Mouse (Mus musculus): Measurements from ENCODE around the gene Tsacc.
"Not testable (repeated sequence)": the region's sequence is repeated elsewhere in the genome, so short reads cannot be mapped to it uniquely, and the experiment has no call there.

The Tsacc gene

DNA sequence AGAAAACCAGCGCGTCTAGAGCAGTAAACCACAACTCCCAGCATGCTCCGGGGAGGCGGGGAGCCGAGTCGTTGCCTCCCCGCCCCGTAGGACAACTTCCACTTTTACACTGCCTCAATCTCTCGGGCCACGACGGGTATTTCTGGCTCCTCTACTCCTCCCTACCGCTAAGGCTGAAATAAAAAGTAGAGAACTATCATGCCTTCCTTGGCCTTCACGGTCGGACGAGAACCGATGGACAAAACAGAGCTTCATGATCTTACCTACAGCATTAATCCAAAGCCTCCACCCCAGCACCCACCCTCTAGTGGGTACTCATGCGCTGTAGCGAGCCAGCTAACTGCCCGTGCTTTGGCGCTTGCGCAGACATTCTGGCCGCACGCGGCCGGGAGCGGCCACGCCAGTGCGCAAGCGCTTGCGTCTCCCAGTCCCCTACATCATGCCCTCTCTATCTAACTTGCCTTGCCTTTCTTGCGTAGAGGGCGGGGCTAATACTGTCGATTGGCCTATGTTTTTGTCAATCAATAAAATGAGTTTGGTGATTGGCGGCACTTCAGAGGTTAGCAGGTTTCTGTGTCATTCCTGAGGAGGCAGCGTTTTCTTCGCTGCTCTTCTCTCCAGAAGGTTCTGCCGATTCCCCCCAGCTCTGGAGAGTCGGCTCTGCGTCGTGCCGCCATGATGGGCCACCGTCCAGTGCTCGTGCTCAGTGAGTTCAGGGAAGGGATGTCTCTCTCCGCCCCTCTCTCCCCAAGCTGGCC, at the start of gene Tsacc, which contains the start of gene Cct3:
Gene Tsacc, minus strand, starts transcription at position 439 of the 758 bp plus-strand sequence.
Gene Cct3, plus strand, starts transcription at position 556 of the 758 bp plus-strand sequence.
- peak; percentile 98 for DNase-seq

DNA sequence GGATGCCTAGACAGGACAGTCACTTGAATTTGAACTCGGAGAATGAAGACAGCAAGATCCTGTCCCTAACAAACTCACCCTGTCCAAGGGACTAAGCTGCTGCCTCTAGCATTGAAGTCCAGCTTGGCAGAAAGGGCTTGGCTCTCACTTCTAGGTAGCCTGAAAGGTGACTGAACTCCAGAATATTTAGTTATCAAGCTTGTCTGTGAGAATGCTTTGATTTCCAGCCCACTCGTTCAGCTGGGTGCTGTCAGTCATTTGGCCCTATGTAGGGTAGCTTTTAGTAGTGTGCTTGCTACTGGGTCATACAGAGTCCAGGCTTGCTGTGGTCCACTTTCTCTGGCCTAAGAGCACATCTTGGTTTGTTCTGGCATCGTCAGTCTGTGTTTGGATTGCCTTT, 42.2 kb upstream of the Tsacc start:
- DNase-seq: no peak

DNA sequence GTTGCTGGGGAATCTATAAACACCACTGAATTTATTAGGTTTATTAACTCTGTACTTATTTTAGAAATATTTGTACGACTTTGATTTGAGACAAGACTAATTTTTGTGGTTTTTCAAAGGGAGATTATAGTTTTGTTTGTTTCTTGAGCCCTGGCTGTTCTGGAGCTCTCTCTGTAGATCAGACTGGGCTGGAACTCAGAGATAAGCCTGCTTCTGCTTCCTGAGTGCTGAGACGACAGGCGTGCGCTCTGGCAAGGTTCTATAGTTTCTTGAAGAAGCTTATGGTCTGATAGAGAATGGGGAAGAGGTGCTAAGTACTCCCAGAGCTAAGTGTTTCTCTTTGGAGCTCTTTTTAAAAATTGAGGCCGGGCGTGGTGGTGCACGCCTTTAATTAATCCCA, 41.5 kb upstream of the Tsacc start:
- DNase-seq: no peak

DNA sequence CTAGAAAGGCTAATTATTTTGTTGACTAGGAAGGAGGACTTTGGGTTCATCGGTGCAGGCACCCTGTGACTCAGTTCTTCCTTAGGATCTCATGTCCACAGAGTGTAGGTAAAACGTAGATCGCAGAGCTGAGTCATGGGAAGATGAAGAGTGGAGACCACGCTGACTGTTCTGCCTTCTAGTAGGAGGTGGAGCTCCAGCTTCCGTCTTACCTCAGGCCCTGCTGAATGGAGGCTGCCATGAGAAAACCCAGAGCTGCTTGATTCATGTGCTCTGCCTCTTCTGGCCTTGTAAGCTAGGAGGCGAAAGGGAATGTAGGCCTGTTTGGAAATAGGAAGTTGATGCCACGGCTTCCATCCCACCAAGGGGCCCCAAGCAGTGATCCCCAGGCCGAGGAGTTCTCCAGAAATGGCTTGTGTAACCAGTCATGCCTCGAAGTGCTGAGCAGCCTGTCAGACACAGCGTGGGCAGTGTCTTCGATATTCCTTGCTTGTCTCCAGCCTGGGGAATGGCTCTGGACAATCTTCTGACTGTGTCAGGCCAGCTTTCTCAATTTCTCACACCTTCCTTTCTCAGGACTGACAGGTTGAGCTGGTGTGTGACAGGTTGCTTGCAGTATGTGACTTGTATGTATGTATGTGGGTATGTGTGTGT, 40.7 kb upstream of the Tsacc start:
- peak; percentile 57 for DNase-seq

DNA sequence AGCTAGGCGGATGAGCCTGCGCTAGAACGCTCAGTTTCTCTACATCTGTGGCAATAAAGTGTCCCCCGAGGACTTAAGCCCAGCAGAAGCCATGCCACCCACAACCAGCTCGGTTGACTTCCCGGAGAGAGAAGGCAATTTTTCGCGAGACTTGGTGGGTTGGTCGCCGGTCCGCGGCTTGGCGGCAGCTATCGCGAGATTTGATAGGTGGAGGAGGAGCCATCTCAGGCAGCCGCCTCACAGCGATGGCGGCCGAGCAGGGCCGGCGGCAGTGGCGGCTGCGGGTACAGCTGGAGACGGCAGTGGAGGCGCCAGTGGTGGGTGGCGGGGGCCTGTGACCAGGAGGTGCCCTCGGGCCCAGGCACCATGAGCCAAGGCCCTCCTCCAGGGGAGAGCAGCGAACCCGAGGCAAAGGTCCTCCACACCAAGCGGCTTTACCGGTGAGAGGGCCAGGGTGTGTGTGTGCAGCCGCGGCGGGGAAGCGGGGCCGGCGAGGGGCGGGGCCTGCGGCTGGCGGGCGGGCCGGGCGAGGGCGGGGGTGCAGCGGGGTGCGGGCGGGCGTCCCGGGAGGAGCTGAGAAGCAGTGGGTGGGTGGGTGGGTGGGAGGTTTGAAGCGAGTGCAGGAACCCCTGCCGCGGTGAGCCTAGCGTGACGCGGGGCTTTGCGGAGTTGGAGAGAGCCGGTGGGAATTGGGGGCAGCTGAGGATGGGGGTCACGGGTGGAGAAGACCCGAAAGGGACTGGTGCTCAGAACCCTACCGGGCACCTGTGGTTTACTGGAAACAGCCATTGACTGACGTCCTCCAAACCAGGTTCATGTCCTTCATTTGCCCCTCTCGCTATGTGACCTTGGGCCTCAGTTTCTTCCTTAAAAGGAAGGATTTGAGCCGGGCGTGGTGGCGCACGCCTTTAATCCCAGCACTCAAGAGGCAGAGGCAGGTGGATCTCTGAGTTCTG, 39.5 kb upstream of the Tsacc start, which contains the start of the genes Tmem79 and Smg5:
Gene Tmem79, minus strand, starts transcription at position 91 of the 956 bp plus-strand sequence.
Gene Smg5, plus strand, starts transcription at position 203 of the 956 bp plus-strand sequence.
- peak; percentile 97 for DNase-seq

DNA sequence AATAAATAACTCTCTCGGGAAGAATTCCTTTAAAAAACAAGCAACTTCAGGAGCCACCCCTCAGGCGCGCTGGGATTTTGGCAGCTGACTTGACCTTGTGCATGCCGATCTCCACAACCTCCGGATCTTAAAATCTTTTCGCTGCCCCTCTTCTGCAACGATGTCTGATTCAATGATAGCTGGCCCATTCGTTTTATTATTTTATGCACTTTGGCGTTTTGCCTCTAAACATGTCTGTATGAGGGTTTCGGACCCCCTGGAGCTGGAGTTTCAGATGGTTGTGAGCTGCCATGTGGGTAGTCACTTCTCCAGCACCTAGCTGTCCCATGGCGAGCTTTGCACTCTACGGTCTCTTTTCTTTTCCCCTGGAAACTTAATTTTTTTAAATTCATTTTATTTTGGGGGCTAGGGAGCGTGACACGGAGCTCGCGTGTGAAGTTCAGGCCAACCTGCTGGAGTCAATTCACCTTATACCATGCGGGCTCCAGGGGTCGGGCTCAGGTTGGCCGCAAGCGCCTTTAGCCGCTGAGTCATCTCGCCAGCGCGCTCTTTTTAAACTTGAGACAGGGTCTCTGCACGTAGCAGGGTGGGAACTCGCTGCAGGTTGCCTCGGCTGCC, 38.7 kb upstream of the Tsacc start:
- no peak for DNase-seq

DNA sequence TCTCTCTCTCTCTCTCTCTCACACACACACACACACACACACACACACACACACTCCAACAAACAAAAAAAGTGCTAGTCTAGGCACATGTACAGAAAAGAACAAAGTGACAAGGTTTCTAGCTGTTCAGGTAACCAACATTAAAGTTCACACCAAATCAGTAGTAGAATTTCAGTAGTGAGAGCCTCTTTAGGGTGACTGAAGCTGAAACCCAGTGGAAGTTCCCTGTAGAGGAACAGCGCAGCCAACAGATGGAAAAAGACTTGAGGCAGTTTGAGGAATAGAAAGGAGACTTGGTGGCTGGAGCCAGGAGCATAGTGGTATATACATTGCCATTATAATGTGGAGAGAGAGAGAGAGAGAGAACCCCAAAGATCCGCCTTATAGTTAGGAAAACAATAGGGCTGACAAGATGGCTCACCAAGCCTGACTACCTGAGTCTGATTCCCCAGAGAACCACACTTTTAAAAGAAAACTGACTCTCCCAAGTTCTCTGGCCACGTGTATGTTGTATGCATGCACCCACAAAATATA, 38.2 kb upstream of the Tsacc start:
- no peak for DNase-seq

DNA sequence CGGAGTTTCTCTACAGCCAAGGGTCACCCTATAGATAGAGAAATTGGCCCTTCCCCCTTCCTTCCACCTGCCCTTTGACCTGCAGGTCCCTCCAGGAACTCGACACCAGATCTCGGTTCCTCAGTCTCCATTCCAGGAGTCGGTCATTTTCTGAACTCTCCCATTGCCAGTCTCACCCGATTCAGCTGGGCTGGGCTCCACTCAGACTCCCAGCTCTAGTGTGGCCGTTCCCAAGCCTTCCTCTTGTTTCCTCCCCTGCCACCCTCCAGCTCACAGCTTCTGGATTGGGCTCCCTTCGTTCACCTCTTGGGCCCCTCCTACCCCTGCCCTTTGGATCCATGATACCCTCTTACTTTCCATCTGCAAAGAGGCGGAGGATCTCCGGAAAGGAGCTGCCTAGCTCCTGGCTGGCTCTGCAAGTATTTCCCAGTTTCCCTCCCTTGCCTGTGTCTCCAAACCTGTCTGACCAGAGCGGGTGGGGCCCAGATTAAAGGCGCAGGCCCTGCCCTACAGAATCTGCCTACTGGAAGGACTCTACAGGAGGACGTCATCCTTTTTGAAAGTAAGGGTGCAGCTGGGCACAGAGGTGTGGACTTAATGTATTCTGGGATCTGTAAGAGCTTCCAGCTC, 37.3 kb upstream of the Tsacc start:
- no peak for DNase-seq

DNA sequence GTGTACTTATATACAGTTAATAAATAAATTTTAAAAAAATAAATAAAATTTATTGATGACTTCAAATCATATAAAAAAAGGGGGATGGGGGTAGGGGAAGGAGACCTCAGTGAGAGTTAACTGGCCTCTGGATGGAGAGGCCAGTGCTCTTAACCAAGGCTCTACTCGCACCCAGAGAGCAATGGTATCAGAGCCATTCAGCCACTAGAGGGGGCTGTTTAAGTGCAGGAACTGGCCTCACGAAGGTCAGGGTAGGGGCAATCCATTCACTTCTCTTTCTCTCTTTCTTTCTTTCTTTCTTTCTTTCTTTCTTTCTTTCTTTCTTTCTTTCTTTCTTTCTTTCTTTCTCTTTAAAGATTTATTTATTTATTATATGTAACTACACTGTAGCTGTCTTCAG, 34.5 kb upstream of the Tsacc start:
- DNase-seq: no peak

DNA sequence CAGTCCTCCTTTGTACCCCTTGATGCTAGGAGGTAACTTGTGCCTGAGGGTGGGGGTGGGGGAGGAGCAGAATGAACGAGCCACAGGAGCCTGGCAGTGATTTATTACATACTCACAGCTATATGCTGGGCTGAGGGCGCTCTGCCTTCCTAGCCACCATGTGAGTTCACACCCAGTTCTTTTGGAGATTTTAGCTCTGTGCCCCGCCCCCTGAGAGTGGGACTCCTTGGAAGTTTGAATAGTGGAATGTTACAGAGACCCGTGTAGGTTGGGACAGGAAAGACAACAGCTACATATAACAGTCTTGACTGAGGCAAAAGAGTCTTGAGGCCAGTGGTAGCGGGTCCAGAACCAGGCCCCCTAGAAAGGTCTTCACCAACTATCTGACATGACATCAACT, 32.2 kb upstream of the Tsacc start:
- DNase-seq: no peak

DNA sequence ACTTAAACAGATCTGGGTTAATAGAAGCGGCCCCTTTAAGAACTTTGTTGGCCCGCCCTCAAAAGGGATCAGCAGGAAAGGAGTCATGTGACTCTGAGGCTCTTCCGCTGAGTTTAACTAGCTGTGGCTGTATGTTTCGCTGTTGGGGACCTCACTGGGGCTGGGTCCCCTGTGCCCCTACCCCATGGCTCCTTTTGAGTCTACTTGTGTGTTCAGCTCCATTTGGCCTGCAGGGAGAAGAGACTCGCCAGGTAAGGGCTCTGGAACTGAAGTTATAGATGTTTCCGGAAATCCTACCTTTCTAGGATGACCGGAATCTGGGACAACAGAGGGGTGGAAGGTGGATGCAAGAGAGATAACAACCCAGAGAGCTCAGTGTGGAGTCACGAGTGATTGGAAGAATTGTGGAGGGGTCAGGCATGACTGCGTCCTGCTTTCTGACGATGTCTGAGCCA, 28.2 kb upstream of the Tsacc start, which contains the start of gene Glmp:
Gene Glmp, plus strand, starts transcription at position 73 of the 455 bp plus-strand sequence.
- peak; percentile 66 for DNase-seq

DNA sequence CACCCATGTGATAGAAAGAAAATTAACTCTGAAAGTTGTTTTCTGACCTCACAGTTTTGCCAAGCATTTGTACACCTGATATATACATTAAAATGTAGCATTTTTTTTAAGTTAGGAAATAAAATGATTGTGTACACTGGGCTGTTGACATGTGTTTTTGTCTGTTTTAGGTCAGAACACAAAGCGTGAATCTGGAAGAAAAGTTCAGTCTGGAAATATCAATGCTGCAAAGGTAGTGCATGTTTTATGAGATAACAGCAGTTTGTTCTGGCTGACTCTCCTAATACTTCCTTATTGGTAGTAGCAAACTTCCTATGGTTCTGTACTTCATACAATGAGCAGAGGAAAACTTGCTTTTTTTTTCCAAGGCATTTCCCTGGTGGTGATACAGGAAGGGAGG, 2.4 kb upstream of the Tsacc start:
- no peak for DNase-seq

DNA sequence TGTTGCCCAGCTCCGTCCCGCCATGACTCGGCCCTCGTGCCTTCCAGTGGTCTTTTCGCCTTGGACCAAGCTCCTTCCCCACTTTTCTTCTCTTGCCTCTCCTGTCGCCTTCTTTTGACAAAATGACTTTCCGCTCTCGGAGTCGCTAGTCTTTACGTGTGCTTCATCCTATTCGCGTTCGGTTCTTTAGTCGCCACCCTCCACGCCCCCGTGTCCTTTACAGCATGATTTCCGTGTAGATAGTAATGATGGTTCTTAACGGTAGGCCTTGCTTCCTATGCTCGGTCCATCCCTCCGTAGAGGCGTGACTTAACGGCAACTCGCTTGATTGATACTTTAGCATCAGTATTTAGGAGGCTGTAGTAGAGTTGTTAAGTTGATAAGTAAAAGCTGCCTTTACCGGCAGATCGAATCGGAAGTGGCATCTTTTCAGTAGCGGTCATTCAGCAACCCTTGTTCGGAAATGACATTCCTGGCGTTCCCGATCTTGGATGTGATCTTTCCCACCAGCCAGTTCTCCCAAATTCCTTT, 587 bp upstream of the Tsacc start:
- peak; percentile 46 for DNase-seq

DNA sequence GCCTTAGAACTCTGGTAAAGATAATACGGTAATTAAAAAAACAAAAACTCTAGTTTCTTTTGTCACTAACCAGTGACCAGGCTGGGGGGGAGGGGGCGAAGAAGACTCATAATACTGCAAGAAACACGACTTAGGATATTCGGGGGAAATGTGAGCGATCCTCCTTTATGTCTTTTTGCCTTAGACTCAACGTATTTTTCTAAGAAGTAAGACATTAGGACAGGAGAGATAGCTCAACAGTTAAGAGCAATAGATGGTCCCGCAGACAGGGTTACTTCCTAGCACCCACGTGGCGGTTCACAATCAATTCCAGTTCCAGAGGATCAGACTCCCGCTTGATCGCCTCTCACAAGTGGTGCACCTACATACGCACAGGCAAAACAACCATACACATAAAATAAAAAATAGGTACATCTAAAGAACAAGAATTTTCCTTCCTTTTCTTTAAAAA, 664 bp downstream of the Tsacc start:
- DNase-seq: no peak

DNA sequence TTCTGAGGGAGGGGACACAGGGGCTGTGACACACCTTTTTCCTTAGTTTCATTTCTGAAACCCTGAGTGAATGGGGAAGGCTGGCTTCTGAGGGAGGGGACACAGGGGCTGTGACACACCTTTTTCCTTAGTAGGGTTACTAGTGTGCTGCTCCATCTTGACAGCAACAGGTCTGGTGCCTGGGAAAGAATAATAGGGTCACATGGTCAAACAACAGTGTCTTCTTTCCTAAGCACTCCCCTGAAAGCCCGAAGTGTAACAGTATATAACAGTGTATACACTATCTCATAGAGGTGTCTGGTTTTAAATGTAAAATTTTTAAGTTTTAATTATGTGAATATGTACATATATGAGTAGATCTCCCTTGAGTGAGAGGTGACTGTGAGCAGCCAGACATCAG, 1.5 kb downstream of the Tsacc start:
- DNase-seq: not testable (repeated sequence)

DNA sequence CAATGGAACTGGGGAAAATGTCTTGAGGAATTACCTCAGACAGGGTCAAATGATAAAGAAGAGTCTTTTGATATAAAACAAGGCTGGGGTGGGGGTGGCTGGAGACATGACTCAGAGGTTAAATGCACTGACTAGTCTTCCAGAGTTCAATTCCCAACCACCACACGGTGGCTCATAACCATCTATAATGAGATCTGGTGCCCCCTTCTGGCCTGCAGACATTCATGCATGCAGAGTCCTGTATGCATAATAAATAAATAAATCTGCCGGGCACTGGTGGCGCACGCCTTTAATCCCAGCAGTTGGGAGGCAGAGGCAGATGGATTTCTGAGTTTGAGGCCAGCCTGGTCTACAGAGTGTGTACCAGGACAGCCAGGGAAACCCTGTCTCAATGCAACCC, 4.8 kb downstream of the Tsacc start:
- no peak for DNase-seq

DNA sequence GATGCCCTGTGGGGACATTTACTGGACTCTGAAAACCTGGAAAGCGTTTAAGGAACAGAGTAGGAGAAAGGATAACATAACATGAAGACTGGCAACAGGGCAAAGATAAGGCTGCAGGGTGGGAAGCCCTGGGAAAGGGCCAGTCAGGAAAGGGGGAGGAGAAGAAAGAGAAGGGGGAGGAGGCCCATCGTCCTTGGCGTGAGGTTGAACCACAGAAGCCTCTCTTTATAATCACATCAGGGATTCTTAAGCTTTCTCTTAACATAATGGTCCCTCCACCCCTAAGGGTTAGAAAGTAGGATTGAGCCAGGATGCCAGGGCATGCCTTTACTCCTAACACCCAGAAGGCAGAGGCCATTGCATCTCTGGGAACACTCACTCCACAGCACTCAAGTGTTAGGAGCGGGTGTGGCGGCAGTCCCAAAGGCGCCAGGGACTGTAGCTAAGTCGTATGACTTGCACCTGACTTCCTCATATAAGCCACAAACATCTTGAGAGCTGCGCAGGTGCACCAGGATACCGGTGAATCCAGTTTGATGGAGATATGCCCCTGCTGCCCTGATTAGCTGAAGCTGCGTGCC, 8.6 kb downstream of the Tsacc start:
- DNase-seq: not testable (repeated sequence)

DNA sequence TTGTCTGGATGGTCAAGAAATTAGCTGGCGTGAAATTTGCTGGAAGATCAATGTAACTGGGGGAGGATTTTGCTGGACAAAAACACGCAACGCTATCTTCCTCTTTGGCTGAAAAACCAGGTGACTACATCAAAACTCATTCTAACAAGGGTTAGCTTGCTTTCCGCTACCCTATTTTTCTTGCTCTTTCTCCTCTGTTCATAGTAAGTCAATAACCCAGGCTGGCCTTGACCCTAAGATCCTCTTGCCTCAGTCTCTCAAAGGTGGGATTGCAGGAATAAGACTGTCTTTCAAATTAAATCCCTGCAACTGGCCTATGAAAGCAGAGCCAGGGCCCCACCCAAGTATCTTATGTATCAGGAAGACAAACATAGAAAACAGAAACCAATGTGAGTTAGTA, 9.7 kb downstream of the Tsacc start, which contains the start of gene Gm38392:
Gene Gm38392, minus strand, starts transcription at position 101 of the 400 bp plus-strand sequence.
- no peak for DNase-seq

DNA sequence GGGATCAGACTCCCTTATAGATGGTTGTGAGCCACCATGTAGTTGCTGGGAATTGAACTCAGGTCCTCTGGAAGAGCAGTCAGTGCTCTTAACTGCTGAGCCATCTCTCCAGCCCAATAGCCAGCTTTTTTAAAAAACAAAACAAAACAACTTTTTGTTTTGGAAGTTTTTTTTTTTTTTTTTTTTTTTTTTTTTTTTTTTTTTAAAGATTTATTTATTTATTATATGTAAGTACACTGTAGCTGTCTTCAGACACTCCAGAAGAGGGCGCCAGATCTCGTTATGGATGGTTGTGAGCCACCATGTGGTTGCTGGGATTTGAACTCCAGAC, 11.3 kb downstream of the Tsacc start:
- not testable (repeated sequence) for DNase-seq

DNA sequence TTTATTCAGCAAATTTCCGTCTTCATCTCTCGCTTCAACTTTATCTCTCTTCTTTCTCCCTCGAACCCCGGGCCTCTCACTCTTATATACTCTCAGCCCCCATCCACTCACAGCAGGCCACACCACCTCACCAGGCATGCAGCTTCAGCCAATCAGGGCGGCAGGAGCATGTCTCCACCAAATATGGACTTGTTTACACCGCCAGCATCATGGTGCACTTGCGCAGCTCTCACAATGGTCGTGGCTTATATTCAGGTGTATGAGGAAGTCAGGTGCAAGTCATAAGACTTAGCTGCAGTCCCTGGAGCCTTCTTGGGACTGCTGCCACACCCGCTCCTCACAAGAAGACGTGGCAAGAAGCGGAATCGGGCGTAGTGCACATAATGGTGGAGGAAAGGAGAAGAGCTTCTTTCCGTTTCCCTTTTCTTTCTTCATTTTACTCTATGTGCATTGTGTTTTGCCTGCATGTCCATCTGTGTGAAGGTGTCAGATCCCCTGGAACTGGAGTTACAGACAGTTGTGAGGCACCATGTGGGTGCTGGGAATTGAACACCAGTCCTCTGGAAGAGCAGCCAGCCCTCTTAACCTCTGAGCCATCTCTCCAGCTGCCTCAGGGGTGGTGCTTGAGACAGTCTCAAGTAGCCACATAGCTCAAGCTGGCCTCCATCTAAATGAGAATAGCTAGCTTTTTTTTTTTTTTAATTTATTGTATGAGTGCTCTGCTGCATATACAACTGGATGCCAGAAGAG, 11.8 kb downstream of the Tsacc start:
- DNase-seq: not testable (repeated sequence)

All from right cerebral cortex, adult 18-20 months (tissue).